Mouse (Mus musculus) cerebellum, adult 11 months (tissue): ENCODE measurements around the gene Carmil1.

ENCODE experiments used
- DNase-seq: peaks from one replicate; pipeline ENCODE4 v3.0.0; 2022

Gene Carmil1

DNA sequence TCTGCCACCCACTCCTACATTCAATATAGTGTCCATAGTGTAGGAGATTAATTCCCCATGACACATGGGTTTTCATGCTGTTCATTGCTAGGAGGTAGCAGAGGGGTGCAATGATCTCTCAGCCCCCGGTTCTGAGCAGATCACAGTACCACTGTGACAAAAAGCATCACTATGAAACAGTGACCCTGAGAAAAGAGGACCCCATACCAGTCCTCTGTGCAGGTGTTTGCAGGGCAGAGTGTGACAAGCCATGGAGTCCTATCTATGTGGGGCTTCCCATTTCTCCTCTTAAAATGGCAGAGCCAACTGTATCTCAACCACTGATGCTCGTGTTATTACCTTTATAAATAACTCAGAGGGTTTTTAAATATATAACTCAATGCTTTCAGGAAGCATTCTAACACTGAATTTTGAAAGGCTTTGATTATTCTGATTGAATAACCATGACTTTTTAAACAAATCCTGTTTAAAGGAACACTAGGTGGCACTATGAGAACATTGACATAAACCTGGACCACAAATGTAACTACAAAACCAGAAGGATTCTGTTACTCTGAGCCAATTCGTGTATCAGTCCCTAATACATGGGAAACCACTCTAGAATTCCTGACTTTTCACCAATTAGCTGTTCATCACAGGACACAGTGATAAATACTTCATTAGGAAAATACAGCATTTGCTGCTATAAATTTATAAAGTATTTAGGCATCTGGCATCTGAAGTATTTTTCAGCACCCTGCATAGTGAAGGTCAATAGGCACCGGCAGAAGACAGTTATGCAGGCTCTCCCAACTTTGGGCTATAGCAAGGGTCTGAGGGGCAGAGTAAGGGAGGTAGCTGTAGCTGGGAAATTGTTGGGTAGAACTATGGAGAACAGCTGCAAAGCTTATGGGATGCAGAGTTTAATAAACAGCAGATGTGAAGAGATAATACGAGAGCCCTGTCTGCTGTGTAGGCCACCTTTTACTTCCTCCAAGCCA is 253.1 kb downstream of the Carmil1 start:
- no peak for DNase-seq

DNA sequence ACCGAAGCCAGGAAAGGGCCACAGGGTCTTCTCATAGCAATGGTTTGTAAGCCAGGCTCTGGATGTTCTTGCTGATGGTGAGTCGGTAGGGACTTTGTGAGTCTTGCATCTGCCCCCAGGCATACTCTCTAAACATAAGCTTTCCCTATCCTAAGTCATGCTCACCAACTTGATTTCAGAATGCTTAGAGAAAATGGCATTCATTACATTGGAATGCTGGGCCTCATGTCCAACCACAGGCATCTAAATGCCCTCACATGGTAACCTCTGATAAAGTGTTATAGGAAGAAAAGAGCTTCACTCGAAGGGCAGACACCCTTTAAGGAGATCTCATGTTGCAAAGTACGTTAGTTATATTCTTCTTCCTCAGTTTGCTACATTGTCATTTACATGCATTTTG is 262.1 kb downstream of the Carmil1 start:
- DNase-seq = no peak

DNA sequence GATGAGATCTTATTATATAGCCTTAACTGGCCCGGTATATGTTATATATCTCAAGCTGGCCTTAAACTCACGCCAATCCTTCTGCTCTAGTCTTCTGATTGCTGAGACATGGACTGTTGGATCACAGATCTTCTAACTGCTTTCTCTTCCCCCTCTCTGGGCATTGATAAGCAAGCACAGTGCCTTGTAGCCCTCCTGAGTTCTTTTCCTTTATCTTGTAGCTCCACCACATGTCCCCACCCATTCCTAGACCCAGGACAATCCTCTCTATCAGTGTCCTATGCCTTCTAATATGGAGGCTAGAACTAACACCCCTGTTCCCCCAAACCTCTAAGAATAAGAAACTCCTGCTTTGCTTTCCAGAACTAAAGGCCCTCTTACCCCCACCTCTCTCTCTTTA is 275.1 kb downstream of the Carmil1 start:
- no peak for DNase-seq

DNA sequence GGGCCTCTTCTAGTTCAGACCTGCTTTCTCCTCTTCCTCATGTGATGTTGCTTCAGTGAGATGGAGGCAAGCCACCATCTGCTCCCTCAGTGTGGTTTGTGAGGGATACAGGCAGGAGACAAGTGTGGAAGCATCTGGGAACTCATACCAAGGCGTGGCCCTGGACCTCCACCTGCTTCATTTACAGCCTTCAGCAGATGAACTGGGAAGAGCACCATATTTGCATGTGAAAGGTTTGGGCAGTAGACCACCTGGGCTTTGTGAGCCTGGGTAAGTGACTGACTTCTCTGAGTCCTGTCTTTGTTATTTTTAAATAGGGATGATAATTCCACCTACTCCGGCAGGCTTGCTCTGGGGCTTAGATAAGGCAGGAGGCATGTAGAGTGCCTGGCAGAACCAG is 278.8 kb downstream of the Carmil1 start:
- no peak for DNase-seq

DNA sequence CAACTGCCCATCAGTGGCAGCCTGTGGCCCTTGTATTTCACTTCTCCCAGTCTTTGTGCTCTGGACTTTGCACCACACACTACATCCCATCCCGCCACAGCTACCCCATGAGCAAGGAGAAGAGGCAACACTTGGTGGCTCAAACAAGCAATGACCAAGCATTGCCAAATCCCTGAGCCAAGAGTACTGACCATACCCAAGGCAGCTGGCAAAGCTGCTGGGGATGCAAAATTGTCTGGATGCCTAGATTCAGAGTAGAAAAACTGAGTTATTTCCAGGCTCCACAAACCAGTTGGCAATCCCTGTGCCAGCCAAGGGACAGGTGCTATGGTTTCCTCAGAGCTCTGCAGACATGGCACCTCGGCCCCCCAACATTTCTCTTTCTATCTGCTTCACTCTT is 279.5 kb downstream of the Carmil1 start:
- DNase-seq = no peak

DNA sequence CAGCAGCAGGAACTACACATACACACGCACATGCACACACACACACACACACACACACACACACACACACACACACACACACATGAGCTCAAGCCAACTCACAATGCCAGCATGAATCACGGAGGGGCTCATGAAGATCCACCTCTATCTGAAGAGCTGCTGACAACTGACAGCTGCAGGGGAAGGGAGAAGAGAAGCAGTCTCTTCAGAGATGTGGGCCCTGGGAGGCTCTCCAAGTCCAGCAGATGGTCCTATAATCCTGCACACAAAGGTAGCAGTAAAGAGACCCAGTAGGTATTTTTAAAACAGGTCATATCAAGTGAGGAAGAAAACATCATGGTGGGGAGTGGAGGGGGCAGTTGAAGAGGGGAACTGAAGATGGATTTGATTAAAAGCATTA is 281.8 kb downstream of the Carmil1 start:
- DNase-seq = no peak

DNA sequence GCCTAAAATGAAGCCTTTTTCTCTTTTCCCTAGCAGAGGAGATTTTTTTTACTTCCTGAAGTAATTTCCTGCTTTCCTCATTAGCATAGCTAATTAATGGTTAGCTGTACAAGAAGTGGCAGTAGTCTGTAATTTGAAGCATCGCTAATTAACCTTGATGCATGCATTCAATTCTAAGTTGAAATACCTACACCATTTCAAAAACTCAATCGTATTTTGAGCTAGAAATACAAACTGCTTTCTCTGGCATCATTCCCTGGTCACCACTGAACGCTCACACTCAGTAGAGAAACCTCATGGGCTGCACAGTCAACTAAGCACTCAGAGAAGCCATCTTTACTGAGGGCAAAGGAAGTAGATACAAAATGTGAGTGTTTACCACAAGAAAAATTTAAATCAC is 285.8 kb downstream of the Carmil1 start:
- DNase-seq = no peak

DNA sequence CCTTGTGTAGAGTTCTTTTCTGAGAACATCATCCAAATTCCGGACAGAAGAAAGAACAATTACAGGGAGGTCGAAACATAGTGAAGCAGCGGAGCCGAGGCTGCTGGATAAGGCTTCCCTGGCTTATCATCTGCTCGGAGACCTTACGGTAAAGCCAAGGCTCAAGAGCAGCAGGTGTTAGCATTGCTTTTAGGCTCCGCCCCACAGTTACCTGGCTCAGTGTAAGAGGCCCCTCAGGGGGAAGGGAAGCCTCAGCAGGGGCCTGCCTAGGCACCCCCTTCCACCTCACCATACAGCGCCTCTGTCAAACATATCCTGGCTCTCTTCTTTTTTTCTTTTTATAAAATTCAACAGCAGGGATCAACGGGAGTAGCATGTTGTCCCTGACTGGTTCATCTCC is 286.6 kb downstream of the Carmil1 start:
- no peak for DNase-seq

DNA sequence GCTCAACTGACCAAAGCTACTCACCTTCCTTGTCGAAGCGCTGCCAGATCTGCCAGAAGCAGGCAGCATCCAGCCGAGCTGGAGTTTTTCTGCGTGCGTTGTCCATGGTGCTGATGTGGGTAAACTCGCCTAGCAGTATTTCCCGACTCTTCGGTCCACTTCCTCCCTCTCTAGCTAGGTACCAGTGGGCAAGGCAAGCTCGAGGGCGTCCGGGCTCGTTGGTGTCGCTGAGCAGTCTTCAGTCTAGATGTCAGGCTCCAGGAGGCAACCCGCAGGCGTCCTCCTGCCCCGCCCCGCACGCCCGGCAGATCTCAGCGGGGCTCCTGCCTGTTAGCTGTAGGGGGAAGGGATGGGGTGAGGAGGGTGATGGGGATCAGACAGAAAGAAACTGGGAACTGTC is 289.7 kb downstream of the Carmil1 start, which contains the start of gene Scgn:
Scgn (minus strand) TSS at position 287 of the 400 bp plus-strand sequence.
- DNase-seq = no peak

DNA sequence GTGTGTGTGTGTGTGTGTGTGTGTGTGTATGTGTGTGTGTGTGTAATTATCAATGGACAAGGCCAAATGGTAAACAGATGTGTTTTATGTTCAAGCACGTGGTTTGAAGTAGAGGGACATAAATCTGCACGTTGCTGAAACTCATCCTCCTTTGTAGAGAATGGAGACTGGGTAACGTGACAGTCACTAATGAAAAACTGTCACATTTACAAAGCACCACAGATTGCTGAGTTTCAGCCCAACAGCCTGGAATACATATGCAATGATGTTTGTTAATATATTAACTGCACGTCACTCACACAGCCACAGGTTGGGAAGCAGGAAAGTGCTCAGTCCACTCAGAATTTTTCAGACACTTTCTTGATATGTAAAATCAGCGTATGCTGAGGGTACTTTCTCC is 290.1 kb downstream of the Carmil1 start:
- DNase-seq = no peak

DNA sequence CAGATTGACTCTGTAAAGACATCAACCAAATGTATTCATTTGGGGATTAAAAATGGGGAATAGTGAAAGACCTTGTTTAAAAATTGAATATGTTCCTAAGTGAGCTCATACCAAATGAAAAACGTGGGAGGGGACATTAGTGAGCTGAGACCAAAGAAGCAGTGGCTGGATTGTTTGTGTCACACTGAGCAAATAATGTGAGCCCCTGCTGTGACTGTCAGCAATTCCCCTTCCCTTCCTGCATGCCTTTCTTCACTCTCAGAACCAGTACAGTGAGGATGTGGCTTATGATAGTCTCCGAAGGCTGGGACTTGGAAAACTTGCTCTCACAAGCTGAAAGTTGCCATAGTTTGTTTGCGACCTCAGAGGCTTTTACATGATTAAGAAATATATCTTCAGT is 295.5 kb downstream of the Carmil1 start:
- DNase-seq = no peak

DNA sequence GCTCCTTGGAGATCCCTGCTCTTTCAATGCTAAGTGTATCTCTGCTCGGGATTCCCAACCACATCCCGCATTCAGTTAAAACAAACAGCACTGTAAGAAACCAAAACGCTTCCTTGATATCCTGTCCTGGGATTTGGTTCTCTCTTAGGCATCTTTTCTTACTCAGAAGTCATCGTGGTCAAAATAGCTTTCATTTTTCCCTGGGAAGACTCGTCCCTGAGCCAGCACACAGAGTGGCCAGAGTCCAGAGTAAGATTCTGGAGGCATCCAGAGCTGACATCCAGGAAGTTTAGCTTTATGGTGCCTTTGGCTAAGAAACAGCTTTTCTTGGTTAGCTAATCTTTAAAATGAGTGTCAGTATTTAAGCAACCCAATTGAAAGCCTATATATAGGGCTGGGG is 308.3 kb downstream of the Carmil1 start:
- no peak for DNase-seq

DNA sequence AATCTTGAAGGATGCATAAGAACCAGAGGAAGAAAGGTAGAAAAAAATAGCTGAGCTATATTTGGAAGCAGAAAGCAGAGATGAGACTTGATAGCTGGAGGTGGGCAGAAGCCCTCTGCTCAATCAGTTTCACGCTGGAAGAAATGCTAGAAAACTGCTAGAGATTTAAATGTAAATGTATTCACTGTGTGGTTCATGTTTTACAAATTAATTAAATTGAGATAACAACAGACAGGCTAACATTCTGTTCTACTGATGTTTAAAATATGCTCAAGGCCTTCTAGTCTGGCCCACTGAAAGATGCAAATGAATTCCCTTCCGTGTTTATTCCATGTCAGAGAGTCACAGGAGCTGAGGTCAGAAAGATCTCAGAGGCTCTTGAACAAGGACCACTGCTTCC is 308.7 kb downstream of the Carmil1 start:
- DNase-seq = no peak

DNA sequence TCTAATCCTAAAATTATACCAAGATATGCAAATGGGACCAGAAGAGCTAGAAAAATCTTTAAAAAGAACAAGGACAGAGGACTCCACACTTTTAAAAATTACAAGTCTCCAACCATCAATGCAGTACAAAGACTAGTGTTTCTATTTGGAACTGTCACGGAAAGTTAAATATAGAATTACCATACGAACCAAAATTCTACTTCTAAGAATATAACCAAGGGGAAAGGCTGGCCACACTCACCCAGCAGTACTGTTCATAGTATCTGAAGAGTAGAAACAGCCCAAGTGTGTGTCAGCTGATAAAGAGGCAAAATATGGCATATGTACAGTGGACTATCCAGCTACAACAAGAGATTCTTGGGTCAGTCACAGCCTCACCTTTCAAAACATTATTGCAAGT is 315.7 kb downstream of the Carmil1 start:
- DNase-seq = no peak
